Mouse (Mus musculus) G1E (cell line): ENCODE measurements around the gene Add2.

Experiments used
- CTCF ChIP-seq: IDR thresholded peaks from 2 replicates; pipeline ENCODE4 v1.5.1; 2012; ENCODE audit warnings: low read depth, low read length, inconsistent platforms, mixed read lengths
- GATA1 ChIP-seq: IDR thresholded peaks from 2 replicates; pipeline ENCODE4 v1.6.1; 2012; ENCODE audit warnings: borderline replicate concordance, low read length, inconsistent platforms, mixed read lengths
- GATA2 ChIP-seq: IDR thresholded peaks from 2 replicates; pipeline ENCODE4 v1.6.1; 2012; ENCODE audit warnings: low read depth, low read length, inconsistent platforms, borderline replicate concordance
- POLR2AphosphoS5 ChIP-seq: IDR thresholded peaks from 2 replicates; pipeline ENCODE4 v1.6.1; 2012; ENCODE audit warnings: low read depth, low read length, inconsistent platforms; ENCODE audit not compliant: insufficient replicate concordance
- TAL1 ChIP-seq: conservative IDR thresholded peaks from 2 replicates; pipeline ENCODE4 v1.6.1; 2012; ENCODE audit warnings: low read depth, low read length, inconsistent platforms, mixed read lengths

- no peak for TF ChIP-seq TAL1
- no peak for TF ChIP-seq CTCF
- no peak for TF ChIP-seq GATA2
- TF ChIP-seq POLR2AphosphoS5, result no peak
- no peak for TF ChIP-seq GATA1
Observed at GRCm38 (mm10) chr6:86125761-86126160, 97.3 kb downstream of the Add2 start.
